Mouse (Mus musculus) adrenal gland, adult 2 months (tissue): ENCODE measurements at regions not wholly inside any gene's neighbourhood (a gene's known extent, or its start where the extent isn't known, plus 50 kb on each side); places are given as distances from the start of the nearest gene placed in this dataset.

Source experiments
- DNase-seq: peaks from one replicate; pipeline ENCODE4 v3.0.0; 2021

DNA sequence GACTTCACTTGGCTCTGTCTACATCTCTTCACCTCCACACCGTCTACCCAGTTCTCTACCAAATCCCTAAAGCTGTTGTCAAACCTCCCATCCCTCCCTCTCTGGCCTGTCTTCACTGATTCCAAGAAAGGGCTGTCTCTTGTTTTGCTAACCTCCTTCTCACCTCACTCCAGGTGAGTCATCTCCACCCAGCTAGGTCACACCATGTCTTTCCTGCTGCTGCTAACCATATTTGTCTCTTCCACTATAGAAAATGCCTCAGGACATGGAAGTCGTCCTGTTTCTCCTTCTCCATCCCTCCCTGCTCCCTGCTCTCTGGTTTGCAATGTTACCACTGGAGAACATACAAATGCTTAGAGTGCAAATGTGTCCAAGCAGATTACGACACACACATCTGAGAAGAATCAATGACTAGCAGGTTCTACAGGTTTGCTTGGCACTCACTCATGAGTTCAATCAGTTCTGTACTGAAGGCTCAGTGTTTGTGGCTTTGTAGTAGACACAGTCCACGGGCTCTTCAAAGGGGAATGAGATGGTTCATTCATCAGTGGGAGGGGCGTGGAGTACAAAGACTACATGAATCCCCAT is 424.1 kb downstream of the Fgf9 start:
- no peak for DNase-seq

DNA sequence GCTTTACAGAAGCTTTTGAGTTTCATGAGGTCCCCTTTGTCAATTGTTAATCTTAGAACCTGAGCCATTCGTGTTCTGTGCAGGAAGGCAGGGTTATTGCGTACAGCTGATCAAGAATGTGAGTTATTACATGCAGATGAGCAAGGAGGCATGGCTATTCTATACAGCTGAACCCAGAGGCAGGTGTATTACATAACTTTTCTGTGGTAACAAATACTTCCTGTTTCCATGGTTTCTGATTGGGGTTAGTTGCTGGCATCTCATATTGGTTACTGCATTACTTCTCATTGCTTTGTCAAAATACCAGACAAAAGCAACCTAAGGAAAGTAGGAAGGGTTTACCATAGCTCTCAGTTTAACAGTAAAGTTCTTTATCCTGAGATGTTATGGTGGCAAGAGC is 421.8 kb downstream of the Fgf9 start:
- no peak for DNase-seq

DNA sequence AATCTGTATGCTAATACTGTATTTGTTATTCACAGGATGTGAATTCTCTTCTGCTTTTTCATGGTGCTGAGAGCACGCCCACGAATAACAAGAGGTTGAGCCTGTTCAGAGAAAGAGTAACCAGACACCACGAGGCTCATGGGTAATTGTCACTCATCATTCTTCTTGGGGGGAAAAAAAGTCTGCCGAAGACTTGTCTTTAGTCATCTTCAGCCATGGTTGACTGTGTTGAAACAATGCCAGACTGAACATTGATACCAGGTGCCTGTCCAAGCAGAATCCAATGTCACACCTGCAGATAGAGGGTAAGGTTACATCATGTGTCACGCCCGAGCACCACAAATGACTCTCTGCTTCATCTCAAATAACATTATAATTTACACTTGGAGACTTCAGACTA is 418.5 kb downstream of the Fgf9 start:
- no peak for DNase-seq

DNA sequence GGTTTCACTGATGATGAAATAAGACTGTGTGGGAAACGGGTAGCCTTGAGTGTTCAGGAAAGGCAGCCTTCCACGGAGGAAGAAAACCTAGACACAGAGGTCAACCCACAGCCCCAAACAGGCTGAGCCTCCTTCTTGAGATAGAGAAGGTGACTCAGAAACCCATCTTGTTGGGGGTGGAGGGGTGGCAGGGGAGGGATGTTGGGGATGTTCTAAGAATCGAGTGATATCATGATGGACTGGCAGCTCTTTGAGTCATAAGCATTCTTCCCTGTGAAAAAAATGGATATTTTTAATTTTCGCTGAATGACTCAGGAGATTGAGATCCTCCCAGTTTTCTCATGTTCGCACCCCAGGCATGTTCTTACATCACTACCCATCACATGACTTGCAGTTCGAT is 417.5 kb downstream of the Fgf9 start:
- peak; percentile 15 for DNase-seq

DNA sequence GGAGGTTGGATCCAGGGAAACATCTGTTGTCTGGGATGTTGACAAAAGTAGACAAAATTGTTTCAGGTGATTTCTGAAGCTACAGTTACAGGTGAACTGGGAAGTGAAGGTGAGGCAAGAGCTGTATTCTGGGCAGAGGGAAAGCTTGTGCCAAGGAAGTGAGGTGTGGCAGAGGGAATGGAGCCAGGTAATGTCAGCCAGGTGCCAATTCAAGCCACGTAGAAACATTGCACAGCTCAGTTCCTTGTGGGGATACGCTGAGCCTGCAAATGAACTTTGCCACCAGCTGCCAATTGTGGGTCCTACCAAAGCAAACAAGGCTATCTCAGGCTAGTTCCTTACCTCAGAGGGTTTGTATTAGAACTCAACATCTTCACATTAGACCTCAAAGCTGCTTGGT is 410.1 kb downstream of the Fgf9 start:
- DNase-seq, result no peak

DNA sequence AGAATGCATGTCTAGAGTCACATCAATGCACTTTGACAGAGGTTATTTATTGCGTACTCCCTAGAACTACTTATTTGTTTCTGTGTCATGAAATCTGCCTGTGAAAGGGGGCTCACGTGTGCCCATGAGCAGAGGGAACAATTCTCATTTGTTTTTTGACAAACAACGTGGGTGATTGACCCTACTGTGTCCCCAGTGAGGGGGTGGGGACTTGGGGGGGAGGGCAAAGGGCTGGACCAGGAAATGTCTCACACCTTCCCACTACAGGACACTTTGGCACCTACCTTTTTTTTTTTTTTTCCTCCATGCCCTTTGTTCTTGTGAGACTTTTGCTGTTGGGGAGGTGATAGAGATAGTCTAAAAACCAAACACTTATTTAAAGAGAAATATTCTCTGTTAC is 400.3 kb downstream of the Fgf9 start:
- no peak for DNase-seq

DNA sequence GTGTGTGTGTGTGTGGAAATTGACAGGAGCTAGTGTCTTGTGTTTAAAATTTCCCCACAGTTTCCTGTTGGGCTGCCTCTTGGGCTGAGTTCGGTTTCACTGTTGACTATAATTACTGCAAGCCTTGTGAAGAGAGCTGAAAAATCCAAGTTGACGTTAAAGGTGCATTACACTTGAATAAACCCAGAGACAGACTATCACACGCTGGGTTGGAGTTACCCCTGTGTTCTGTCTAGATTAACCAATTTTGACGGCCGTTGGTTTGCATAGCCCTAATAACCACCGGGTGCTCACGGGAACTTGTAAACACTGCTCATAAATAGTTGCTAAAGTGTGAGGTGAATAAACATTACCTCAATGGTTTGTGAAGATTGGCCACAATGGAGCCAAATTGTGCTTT is 398.1 kb downstream of the Fgf9 start:
- DNase-seq, result no peak

DNA sequence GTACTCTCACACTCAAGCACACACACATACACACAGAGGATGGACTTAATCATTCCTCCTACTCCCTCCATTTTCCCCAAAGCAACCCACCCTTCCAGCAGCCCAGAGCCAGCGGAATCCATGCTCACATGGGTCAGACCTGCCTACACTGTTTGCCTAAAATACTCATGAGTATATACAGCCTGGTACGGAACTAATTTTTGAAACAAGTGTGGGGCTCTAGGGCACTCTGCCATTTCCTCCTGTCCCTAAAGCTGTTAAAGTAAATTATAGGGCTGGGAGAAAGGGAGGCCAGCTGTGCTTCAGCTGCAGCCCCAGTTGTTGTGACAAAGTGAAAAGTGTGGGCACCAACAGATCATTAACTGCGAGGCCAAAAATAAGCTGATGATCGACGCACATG is 397.5 kb downstream of the Fgf9 start:
- DNase-seq, result no peak

DNA sequence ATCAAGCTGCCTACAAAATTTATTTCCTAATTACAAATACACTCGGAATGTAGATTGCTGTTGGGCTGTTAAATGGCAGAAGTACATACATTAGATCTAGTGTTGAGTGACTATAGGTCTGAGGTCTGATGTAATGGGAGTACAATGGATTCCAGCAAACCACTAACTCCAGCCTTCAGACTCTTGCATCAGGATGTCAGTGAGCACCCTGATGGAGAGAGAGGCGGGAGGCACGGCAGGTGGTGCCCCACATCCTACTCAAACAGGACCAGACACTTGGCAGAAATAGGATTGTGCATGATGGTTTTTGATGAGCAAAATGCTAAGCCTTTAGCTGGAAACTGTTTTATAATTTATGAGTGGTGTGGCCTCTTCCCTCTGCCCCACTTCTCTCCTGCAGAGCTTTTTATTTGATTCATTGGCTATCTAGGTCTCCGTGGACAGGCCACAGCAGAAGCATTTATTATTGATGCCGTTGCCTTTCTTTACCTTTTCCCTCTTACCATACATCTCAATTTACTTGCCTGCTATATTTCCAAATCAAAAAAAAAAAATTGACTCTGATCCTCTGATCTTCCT is 376.5 kb downstream of the Fgf9 start:
- DNase-seq, result no peak

DNA sequence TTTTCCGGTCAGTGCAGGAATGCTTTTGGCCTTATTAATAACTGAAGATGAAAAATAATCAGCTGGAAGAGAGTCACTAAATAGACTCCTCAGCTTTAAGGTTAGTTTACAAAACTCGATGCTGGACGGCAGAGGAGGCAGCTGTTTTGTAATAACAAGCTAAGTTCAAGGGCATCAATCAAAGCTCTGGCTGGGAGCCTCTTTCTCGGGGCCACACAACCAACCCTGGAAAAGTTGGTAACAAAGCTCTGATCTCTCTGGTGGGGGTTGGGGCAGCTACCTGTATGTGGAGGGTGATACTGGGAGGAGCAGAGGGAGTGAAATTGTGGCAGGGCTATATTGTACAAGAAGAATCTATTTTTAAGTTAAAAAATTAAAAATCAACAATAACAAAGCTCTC is 374.1 kb downstream of the Fgf9 start:
- DNase-seq, result peak; percentile 82

DNA sequence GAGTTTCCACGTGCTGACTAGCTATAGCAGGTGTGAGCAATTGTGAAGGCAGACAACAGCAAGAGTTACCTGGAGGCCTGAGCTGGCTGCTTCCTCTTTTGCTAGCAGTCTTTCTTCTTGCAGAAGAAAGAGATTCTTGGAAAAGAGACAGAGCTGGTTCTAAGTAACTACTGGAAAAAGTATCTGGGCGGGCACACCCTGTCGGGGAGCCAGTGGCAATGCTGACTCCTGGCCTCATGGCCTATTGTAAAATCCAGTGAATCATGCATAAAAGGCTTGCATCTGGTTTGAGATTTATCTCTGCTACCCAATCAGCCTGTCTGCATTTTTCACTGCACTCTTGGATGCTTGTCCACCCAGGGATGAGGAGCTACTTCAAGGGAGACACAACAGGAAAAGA is 372.2 kb downstream of the Fgf9 start:
- DNase-seq, result peak; percentile 81

DNA sequence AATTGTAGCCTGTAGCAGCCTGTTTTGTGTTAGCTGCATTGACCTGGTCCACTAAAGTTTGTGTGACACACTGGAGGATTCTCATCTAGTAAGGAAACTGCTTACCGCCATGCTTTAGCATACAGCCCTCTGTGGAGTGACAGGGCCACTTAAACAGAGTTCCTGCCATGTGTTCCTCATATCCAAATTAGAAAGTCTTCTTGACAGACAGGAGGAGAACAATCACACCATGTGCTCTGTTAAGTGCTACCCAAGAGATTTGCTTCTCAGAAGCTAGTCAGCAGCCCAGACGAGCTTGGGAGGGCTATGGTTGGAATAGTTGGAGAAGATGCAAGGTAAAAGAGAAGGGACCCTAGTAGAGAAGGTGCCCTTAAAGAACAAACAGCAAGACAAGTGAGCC is 369.6 kb downstream of the Fgf9 start:
- DNase-seq, result no peak

DNA sequence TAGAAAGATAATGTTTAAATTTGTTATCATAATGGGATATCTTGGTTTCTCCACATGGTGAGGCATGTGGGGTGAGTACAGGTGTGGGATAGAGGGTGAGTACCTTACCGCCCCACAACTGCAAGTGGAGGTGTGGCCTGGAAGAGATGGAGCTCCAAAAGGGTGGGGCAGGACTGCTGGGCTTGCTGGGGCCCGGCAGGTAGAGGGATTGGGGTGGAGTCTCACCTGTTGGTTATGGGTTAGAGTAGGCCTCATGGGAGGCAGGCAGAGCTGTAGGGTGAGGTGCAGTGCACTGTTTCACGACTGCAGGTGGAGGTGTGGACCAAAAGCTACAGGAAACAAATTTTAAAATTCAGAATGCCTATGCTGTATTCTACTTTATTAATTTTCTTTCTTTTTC is 365.7 kb downstream of the Fgf9 start:
- DNase-seq, result no peak

DNA sequence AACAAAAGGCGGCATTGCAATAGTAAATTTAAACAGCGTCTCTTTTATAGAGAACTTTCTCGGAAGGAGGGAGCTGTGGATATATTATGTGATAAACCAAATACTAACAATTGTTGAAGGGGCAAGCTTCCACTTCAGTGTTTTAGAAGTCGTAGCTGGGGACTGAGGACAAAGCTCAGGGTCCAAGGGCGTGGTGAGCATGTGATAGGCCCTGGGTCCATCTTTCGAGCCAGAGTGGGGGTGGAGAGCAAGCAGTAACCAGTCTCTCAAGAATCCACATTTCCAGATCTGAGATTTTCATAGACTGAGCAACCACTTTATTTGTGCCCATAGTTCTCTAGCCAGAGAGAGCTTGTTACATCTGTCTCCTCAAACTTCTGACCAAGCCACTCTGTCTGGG is 356.1 kb downstream of the Fgf9 start:
- no peak for DNase-seq

DNA sequence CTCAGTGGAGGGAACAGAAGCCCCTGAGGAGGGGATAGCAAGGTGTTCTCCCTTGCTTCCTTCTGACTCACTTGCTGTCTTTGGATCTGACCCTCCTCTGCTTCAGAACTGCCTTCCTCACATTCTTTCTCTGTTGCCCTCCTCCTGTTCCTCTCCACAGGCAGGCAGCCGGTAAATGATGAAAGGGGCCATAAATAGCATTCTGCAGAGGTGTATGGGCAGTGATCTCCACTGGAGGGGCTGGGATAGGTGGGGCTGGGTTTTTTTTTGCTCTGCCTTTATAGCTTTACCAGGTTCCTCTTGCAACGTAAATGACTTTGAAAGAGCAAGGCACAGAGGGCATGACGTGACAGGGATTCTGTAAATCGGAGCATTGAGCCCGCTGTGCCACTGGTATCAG is 351.6 kb downstream of the Fgf9 start:
- DNase-seq, result no peak

DNA sequence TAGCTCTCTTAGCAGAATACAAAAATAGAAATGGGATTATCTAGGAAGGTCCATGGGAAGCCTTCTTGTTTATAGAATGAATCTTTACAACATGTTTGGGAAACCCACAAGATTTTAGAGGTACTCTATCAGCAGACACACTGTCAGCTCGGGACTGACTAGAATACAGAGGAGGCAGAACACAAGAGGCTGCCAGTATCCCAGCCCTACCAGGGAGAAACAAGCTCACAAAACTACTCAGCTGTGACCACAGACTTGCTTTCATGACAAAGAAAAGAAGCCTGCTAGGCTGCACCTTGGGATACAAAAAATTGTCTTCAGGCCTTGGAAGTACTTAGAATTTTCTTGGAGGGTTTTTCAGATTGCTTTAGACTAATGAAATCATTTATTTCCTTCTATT is 347.2 kb downstream of the Fgf9 start:
- DNase-seq, result no peak

DNA sequence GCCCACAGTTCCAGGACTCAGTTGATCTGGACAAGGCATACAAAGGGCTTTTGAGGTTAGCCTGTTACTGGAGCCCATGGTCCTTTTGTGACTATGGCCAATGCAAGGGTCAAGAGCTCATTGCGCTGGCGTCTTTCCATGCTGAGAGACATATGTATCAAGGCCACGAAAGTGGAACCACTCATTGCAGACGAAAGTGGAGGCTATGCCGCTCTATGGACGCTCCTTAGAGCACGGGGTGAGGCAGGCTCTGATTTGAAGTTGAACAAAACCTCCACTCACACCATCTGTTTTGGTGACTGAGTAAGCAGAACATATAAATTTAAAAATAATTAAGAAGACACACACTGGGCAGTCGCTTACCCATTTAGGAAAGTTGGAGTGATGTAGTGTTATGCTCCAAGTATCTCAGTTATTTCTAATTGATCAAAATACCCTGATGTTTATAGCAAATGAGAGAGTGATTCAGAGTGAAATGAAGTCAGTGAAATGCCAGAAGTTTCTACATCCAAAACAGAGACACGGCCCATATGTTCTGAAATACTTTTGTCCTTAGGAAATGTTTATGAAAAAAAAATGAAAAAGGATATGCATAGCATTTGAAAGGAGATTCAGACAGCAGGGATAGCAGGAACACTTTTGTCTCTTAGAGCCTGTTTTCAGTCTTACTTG is 321.8 kb downstream of the Fgf9 start:
- no peak for DNase-seq

DNA sequence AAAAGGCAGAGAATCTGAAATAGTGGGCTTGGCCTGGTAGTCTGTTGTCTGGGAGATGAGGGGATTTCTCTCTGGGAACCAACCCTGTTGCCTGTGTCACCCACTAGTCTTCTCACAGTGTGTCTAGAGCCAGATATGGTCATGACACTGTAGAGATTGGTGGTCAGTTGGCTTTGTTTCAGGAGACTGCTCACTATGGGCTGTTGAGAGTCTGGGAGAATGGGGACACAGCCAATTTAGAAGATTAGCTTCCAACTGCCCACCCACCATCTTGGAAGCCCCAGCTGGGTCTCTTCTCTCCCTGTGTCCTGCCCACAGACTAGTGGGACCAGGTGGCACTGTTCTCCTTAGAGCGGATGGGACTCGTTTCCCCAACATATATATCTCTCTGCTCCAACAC is 320.4 kb downstream of the Fgf9 start:
- no peak for DNase-seq

DNA sequence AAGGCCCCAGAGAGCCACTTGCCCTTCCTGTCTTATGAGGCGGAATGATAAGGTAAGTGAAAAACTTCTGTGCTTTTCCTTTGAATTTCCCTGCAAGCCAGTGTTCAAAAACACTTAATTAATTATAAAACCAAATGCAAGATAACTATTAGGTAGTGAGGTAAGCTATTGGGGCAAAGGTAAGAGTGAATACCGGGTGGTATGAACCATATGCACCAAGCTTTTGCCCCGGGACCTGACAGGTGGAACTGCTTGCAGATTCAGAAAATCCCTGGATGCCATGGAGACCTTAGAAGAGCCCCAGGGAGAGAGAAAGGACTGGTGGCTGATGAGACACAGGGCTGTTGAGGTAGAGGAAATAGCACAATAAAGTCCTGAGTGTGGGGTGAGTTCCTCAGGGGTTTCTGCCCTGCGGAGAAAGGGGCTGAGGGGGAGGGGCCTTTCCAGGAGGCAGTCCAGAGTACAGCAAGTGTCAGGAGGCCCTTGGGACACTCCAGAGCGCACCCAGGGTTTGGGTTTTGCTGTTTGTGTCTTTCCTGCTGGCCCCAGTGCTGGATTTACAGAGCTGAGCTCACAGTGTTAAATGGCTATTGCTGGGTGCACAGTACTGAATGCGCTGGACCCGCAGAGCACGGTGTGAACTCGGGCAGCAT is 317.1 kb downstream of the Fgf9 start:
- no peak for DNase-seq

DNA sequence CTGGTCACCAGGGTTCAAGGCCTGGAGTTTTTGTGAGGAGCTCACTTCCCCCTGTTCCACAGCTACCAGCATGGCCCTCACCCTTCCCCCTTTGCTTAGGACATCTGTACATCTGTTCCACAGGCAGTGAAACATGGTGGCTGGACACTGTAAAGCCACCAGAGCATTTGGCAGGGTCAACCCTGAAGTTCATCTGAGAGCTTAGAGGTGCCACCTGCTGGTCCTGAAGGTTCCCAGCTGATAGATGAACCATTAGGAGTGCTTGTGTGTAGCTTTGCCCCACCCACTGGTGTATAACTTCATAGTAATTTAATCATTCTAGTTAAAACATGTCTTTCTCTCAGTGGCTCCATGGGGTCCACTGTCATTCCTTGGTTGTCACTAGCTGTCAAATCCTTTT is 304.7 kb downstream of the Fgf9 start:
- peak; percentile 24 for DNase-seq

DNA sequence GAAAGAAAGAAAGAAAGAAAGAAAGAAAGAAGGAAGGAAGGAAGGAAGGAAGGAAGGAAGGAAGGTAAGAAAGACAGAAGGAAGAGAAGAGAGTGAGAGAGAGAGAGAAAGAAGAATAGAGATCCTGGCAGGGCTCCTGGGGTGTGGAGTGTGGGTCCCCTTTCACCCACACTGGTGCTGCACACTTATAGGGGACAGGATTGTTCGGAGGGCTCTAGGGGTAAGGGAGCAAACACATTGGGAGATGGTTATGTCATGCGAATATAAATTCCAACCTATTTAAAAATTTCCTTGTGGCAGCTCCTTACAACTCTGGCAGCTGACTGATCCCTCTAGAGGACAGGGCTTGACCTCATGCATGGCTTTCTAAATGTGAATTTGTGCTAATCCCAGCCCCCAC is 286.5 kb downstream of the Fgf9 start:
- no peak for DNase-seq

DNA sequence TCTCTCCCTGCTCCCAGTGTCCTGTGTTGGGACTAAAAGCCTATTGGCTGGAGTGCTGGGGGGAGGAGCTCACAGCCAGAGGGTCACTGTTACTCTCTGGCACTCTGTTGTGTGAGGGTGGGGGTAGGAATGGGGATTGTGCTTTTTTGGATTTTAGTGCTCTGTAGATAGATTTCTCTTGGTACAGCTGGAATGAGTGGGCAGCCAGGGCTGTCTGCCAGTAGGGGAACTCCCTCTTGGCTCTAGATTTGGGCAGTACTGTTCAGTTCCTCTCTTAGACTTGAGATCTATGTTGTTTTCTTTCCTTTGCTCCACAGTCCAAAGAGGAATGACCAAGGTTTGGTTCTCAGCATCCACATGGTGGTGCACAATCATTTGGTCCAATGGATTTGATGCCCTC is 282.6 kb downstream of the Fgf9 start:
- no peak for DNase-seq

DNA sequence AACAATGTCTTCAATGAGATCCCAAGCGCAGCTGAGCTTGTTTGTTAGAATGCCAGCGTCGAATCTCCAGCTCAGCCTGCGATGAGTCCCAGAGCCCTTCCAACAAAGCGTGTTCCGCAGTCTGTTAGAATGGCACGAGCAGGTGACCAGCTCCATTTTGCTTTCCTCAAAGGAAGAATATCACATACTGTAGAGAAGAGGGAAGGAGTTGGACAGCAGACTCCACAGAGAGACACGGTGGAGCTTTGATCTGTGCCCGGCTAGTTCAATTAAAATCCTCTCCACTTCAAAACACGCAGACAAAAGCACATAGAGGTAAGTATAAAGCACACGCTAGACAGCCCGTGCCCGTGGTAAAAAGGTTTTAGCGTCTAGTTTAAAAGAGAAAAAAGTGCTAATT is 265.8 kb downstream of the Fgf9 start:
- DNase-seq, result no peak

DNA sequence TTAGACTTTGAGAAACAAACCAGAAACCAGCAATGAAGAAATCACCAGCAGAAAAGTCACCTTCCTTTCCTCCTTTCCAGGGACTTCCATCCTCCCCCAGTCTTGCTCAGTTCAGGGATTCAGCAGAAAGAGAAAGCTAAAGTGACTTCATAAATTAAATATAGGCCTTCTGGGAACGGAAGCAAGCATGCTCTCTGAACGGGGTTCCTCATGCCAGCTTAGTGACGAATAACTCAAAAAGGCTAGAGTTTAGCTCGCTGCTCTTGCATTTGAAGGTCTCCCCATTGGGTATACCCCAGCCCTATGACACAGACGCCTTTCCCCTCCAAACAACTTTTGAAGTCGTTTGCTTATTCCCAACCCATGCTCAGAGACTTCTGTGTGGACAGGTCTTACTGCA is 252.8 kb downstream of the Fgf9 start:
- no peak for DNase-seq
